Mouse (Mus musculus): Measurements from ENCODE around the gene Mtf1.

The Mtf1 gene

GRCm38 (mm10) chr4:124801552-124802308, at the start of gene Mtf1:
Gene Mtf1 (plus strand): TSS chr4:124802104.
- peak; percentile 96 for DNase-seq (ENCODE audit: low spot score)

- DNase-seq (ENCODE audit: low spot score): peak; percentile 20
Measured at GRCm38 (mm10) chr4:124752281-124753199, 49.4 kb upstream of the Mtf1 start.

DNA sequence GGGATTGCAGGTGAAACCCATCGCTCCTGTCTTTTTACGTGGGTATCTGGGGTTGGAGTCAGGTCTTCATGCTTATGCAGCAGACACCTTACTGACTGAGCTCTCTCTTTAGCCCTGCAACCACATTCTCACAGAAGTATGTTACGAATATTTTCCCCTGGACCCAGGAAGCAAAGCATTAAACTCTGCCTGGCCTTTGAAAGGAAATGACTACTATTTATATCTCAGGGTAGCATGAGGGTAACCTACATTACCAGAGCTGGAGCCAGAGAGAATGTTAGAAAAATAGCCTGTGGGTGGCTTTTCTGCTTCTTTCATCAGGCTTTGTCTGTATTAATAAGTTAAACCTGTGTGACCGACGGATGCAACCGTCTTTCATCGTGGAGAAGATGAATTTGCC, 46.4 kb upstream of the Mtf1 start:
- no peak for DNase-seq (ENCODE audit: low spot score)

- no peak for DNase-seq (ENCODE audit: low spot score)
Measured at GRCm38 (mm10) chr4:124759305-124759811, 42.5 kb upstream of the Mtf1 start.

DNA sequence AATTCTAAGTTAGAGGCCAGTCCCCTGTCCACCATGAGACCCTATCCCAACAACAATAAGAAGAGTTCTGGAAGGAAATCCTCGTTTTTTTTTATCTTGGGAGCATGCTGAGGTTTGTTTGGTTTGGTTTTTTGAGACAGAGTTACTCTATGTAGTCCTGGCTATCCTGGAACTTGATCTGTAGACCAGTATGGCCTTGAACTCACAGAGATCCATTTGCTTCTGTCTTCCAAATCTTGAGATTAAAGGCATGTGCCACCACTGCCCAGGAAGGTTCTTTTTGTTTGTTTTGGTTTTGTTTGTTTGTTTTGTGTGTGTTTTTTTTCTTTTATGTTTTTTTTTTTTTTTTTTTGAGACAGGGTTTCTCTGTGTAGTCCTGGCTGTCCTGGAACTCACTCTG, 40.7 kb upstream of the Mtf1 start:
- DNase-seq (ENCODE audit: low spot score): no peak

DNA sequence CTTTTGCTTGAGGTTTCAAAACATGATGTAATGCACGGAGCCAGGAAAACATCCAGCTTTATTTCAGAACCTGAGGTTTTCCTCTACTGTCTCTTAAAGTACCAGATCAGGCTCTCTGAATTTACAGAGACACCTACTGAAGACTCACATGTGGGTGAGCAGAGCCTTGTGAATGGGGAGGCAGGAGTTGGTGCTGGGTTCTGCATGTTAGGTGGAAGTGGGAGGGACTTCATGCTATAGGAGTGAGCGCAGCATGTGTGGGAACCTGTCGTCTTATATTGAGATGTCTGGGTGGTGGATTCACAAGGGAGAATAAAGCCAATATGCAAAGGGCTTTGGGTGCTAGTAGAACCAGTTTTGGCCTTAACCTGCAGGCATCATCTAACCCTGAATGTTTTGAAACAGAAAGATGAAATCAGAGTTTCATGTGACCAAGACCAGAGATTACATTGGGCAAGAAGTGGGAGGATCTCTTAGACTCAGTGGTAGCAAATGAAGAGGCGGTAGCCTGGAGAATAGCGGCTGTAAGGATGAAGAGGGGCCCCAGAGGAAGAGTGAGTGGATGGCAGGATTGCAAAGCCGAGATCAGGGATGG, 38.9 kb upstream of the Mtf1 start:
- no peak for DNase-seq (ENCODE audit: low spot score)

DNA sequence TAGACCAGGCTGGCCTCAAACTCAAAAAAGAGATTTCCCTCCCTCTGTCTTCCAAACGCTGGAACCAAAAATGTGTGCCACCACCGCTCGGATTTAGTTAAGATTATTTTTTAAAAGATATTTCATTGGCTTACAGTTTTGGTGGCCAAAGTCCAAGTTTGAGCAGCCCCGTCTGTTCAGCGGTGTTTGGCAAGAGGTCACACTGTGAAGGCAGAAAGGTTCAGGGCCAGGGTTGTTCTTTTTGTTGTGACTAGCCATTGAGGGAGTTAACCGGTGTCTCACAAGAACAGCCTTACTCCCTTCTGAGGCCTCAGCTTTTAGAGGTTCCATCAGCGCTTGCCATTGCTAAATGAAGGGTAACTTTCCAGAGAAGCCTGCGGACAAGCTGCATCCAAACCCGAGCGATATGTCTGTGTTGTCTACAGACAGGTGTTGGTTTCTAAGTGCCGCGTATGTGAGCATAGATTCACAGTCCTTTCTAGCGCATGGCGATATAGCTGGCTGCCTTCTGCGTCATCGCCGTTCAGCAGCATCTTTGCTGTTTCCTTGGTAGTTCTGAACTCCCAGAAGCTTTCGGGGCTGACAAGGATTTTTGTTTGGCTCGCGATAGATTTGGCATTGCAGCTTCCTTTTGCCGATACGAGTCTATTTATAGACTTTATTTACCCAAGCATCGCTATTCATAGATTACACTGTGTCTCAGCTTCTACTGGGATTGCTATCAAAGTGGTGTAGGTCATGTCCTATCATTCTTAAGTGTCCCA, 35.9 kb upstream of the Mtf1 start:
- DNase-seq (ENCODE audit: low spot score): no peak

DNA sequence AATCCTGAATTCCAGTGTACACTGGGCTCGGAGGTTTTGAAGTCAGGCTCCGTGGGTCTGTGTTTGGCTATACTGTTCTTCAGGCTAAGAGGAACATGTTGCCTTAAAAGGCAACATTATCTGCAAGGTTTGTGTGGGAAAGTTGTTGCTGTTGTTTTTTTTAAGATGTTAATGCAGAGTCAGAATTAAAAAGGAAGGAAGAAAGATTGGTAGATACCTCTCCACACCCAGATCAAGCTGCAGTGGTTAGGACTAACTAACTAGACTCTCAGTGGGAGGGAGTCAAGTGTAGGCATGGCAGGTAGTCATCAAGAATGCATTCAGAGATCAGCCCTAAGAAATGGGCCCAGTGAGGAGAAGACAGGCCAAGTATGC, 35.4 kb upstream of the Mtf1 start:
- no peak for DNase-seq (ENCODE audit: low spot score)

DNA sequence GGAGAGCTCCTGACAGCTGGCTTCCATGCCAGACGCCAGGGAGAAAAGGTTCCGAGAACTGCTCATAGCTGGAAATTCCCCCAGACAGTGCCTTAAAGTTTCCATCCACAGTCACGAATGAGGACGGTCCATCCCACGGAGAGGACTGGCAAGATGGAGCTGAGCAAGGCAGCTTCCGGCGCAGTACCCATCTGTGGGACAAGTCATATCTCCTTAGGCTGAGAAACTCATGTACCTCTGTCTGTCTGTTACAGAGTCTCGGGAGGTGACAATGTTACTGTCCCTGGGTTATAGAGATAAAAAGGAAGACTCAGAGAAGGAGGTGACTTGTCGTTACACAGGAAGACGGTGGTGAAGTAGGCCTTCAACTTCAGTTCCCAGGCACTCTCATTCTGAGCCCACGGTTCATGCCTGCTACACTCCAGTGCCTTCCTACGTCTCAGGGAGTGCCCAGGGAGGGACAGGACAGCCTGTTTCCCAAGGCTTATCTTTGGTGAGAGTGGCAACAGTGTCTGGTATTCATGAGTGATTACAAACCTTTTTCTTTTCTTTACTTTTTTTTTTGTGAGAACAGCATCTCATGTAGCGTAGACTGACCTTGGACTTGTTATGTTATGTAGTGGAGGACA, 32.8 kb upstream of the Mtf1 start:
- no peak for DNase-seq (ENCODE audit: low spot score)

DNA sequence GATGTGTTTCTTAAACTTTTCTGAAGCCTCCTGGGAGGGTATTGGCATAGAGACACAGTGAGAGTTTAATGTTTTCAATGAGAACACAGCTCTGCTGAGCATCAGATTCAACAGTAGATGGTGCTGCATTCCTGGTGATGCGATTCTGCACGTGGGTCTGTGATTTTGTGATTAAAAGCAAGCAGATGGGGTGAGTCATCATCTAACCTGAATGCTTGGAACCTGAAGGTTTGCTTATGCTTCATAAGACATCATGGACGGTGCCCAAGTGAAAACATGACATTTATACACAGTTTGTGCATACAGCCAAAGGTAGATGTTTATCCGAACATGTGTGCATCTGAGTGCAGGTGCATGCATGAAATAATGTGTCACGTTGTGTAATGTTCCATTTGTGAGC, 31.3 kb upstream of the Mtf1 start:
- DNase-seq (ENCODE audit: low spot score): no peak

- no peak for DNase-seq (ENCODE audit: low spot score)
Measured at GRCm38 (mm10) chr4:124772125-124772524, 29.8 kb upstream of the Mtf1 start.

- DNase-seq (ENCODE audit: low spot score): no peak
Measured at GRCm38 (mm10) chr4:124773449-124773848, 28.5 kb upstream of the Mtf1 start.

DNA sequence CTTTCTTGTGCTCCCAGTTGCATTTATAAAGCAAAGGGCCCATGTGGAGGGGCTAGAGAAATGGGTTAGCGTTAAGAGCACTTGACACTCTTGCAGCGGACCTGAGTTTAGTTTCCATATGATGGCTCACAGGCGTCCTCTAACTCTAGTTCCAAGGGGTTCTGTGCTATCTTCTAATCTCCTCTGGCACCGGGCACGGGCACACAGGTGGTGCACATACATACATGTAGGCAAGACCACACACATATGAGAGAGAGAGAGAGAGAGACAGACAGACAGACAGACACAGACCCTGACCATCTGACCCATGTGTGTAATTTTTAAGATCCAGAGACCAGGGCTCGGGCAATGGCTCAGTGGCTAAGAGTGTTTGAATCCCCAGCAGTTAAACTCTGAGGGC, 27.9 kb upstream of the Mtf1 start:
- DNase-seq (ENCODE audit: low spot score): no peak

GRCm38 (mm10) chr4:124774429-124774828, 27.5 kb upstream of the Mtf1 start:
- DNase-seq (ENCODE audit: low spot score): no peak

DNA sequence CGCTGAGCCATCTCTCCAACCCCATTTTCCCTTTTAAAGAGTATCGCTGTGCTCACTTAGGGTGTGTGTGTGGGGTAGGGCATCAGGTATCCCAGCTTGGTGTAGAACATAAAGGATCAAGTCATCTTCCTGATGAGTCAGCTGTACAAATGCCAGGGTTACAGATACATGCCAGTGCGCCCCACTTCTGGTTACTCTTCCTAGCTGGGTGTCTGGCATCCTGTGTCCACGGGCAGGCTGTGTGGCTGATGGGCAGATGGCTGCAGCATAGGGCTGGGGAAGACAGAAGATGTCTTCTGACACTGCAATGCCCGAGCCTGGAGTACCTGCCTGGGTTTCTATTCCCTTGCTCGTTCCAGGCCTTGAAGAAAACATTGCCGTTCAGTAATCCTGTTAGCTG, 20.5 kb upstream of the Mtf1 start:
- no peak for DNase-seq (ENCODE audit: low spot score)

DNA sequence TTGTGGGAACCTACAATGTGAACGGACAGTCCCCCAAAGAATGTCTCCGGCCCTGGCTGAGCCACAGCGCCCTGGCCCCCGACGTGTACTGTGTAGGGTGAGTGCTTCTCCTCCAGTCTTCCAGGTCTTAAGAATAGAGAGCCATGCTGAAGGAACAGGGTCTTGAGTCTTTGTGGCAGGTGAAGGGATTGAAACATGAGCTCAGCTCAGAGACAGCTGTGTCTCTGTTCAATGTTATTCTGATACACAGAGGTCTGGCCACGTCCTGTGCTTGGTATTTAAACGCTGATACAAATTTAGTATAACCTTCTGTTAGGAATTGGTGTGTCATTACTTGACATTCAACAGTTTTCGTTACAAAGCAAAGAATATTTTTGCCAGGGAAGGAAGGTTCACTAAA, 19.5 kb upstream of the Mtf1 start:
- DNase-seq (ENCODE audit: low spot score): no peak

DNA sequence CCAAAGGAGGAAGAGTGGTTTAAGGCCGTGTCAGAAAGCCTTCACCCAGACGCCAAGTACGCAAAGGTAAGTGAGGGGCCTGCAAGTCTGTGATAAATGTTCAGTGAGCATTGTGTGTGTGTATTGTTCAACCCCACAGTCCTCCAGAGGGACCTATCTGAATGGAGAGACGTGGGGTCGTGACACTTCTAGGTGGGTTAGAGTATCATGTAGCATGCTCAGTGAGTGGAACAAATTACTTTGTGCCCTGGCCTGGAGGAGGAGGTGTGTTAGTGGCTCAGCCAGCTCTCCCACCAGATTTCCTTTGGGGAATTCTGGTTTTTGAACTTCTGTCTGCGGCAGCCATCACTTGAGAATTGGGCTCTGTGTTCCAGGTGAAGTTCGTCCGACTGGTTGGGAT, 18.0 kb upstream of the Mtf1 start:
- no peak for DNase-seq (ENCODE audit: low spot score)

GRCm38 (mm10) chr4:124790013-124790412, 11.9 kb upstream of the Mtf1 start:
- DNase-seq (ENCODE audit: low spot score): no peak

DNA sequence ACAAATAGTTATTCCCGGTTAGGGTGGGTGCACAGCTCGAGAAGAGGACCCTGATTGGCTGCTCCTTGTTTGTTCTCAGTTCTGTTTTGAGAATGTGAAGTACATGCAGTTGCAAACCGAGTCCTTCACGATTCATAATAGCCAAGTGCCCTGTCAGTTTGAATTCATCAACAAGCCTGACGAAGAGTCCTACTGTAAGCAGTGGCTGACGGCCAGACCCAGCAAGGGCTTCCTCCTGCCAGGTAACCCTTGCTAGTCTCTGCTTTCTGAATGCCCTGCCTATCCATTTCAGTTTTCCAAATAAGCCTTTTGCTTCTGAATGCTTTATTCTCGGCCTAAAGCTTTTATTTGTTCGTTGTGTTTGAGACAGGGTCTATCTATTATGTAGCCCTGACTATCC, 9.8 kb upstream of the Mtf1 start:
- no peak for DNase-seq (ENCODE audit: low spot score)

- DNase-seq (ENCODE audit: low spot score): no peak
Measured at GRCm38 (mm10) chr4:124796141-124796540, 5.8 kb upstream of the Mtf1 start.

DNA sequence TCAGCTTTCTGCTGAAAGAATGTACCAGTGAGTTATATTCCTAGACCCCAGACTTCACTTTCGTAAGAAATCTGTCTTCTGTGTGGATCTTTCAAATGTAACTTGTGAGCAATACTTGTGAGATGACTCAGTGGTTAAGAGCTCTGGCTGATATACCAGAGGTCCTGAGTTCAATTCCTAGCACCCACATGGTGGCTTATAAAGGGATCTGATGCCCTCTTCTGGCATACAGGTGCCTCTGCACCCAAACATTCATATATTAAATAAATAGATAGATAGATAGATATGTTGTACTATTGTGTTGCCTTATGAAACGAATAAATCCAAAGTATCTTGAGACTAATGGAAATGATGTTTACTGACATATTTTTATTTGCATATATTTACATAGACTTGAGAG, 5.0 kb upstream of the Mtf1 start:
- no peak for DNase-seq (ENCODE audit: low spot score)
